Mouse (Mus musculus) liver, embryonic 14.5 days (tissue): ENCODE data around the gene Cacna1c. TPM values are rescaled to one million over a fixed set of nuclear protein-coding genes. Genes with fewer than 3 reads are reported as not detected.

Source experiments
- ATAC-seq: fragments of 200-750 bp; cut with Nextera tagmentation; 2 replicates; pipeline ENCODE4 v1.8.0; 2017; ENCODE audit warnings: moderate number of reproducible peaks, mild to moderate bottlenecking, moderate library complexity; ENCODE audit not compliant: insufficient read depth
- DNase-seq, 3 experiments: peaks; one replicate each; pipeline ENCODE4 v3.0.0-alpha.2; 2012 to 2013; ENCODE audit warnings: low read depth in 3 of 3, low spot score in 3 of 3
- H3K27ac ChIP-seq: fragments of 300-500 bp; sonication (generic); 2 replicates; pipeline ENCODE4 v1.5.1; 2014; ENCODE audit warnings: moderate library complexity, mild to moderate bottlenecking, control low read depth, inconsistent platforms
- H3K27me3 ChIP-seq: fragments of 300-500 bp; sonication (generic); 2 replicates; pipeline ENCODE4 v1.6.1; 2014; ENCODE audit warnings: mild to moderate bottlenecking, low read length, moderate library complexity; ENCODE audit not compliant: control insufficient read depth, insufficient read depth
- H3K36me3 ChIP-seq: fragments of 300-500 bp; sonication (generic); replicated peaks from 2 replicates; pipeline ENCODE4 v1.6.1; 2014; ENCODE audit warnings: low read depth; ENCODE audit not compliant: control insufficient read depth, insufficient read depth
- H3K4me1 ChIP-seq, 2 experiments: fragments of 200-500 bp in 1 of 2; fragments of 300-500 bp in 1 of 2; sonication (generic) in 1 of 2; replicated peaks; 2 replicates each; pipeline ENCODE4 v1.6.1; 2012 to 2014; ENCODE audit warnings: antibody characterized with exemption in 1 of 2, inconsistent platforms in 1 of 2, low read length in 1 of 2; ENCODE audit not compliant: control insufficient read depth in 2 of 2, insufficient read depth in 2 of 2
- H3K4me2 ChIP-seq: fragments of 300-500 bp; sonication (generic); 2 replicates; pipeline ENCODE4 v1.6.1; 2014; ENCODE audit warnings: low read depth, mild to moderate bottlenecking, control low read depth, moderate library complexity
- H3K4me3 ChIP-seq, 2 experiments: fragments of 200-500 bp in 1 of 2; fragments of 300-500 bp in 1 of 2; sonication (generic) in 1 of 2; 2 replicates each; pipeline ENCODE4 v1.5.1; 2012 to 2014; ENCODE audit warnings: low read depth in 2 of 2, low read length in 2 of 2, mild to moderate bottlenecking in 2 of 2, control low read depth in 1 of 2, inconsistent platforms in 1 of 2, moderate library complexity in 1 of 2; ENCODE audit not compliant: insufficient read depth in 1 of 2
- H3K9ac ChIP-seq: fragments of 300-500 bp; sonication (generic); replicated peaks from 2 replicates; pipeline ENCODE4 v1.6.1; 2014; ENCODE audit warnings: mild to moderate bottlenecking, control low read depth, moderate library complexity
- H3K9me3 ChIP-seq: fragments of 300-500 bp; sonication (generic); 2 replicates; pipeline ENCODE4 v1.6.1; 2016; ENCODE audit warnings: low read length, mixed read lengths; ENCODE audit not compliant: control insufficient read depth
- CTCF ChIP-seq: IDR thresholded peaks from 2 replicates; pipeline ENCODE4 v1.5.1; 2016; ENCODE audit warnings: antibody characterized with exemption, low read depth, control low read depth
- EP300 ChIP-seq: IDR thresholded peaks from 2 replicates; pipeline ENCODE4 v1.6.1; 2016; ENCODE audit warnings: antibody characterized with exemption, low read depth
- WGBS: fragments of 180-500 bp; shearing (Covaris S2); extraction: QIAGEN DNeasy Blood & Tissue Kit; methylation state at CpG from one replicate; pipeline ENCODE4 v1.1.7; 2014; ENCODE audit not compliant: insufficient replicate concordance; 5-methylcytosine and 5-hydroxymethylcytosine counted together
- polyA plus RNA-seq, 2 experiments: library from polyadenylated mRNA; depleted of rRNA in 1 of 2; stranded (reverse) in 1 of 2; unstranded in 1 of 2; fragments of >200 nt; fragmentation: Nextera tagmentation in 1 of 2; extraction: Ambion mirVana in 1 of 2; gene quantifications; 2 replicates each; pipeline versions ENCODE4 v1.2.1 to v1.2.3; 2012 to 2014

Gene Cacna1c
- polyA plus RNA-seq, 2 experiments = 0.20 to 0.32 TPM

GRCm38 (mm10) chr6:118678031-118678430 lies 518.2 kb downstream of the Cacna1c start:
- DNase-seq (no peak), ATAC-seq (no peak)
- H3K4me1 ChIP-seq = no peaks in the 10 kb centered on the region
- no peak overlapping the region for H3K27ac ChIP-seq
- no peaks in the 10 kb centered on the region for H3K9me3 ChIP-seq
- H3K27me3 ChIP-seq = no peaks in the 10 kb centered on the region
- no peak overlapping the region for H3K9ac ChIP-seq
- WGBS = 82% methylated on average over 10 of the region's 10 CpGs
- no peaks in the 10 kb centered on the region for H3K36me3 ChIP-seq
- H3K4me3 ChIP-seq = no peak overlapping the region
- H3K4me2 ChIP-seq = no peak overlapping the region
- TF ChIP-seq EP300 = no peak
- TF ChIP-seq CTCF = no peak

GRCm38 (mm10) chr6:118677306-118677705 lies 518.9 kb downstream of the Cacna1c start:
- no peaks in the 10 kb centered on the region for H3K36me3 ChIP-seq
- 77% methylated on average over 6 of the region's 6 CpGs for WGBS
- H3K4me2 ChIP-seq = no peak overlapping the region
- H3K9ac ChIP-seq = no peak overlapping the region
- H3K27me3 ChIP-seq = no peaks in the 10 kb centered on the region
- no peaks in the 10 kb centered on the region for H3K4me1 ChIP-seq
- TF ChIP-seq CTCF (no peak), EP300 (no peak)
- ATAC-seq = no peak
- no peak for DNase-seq
- H3K27ac ChIP-seq = no peak overlapping the region
- no peak overlapping the region for H3K4me3 ChIP-seq
- no peaks in the 10 kb centered on the region for H3K9me3 ChIP-seq

GRCm38 (mm10) chr6:118674781-118675180 lies 521.4 kb downstream of the Cacna1c start:
- no peak overlapping the region for H3K4me3 ChIP-seq
- H3K27me3 ChIP-seq = no peaks in the 10 kb centered on the region
- ATAC-seq (no peak), DNase-seq (no peak)
- no peak overlapping the region for H3K9ac ChIP-seq
- WGBS = 53% methylated on average over 4 of the region's 4 CpGs
- H3K4me1 ChIP-seq = no peaks in the 10 kb centered on the region
- TF ChIP-seq CTCF (no peak), EP300 (no peak)
- no peak overlapping the region for H3K4me2 ChIP-seq
- no peak overlapping the region for H3K27ac ChIP-seq
- no peaks in the 10 kb centered on the region for H3K36me3 ChIP-seq
- H3K9me3 ChIP-seq = no peaks in the 10 kb centered on the region

- Histone ChIP-seq H3K4me2 (no peak overlapping the region), H3K4me1 (no peaks in the 10 kb centered on the region), H3K9ac (no peak overlapping the region), H3K36me3 (no peaks in the 10 kb centered on the region), H3K9me3 (no peaks in the 10 kb centered on the region), H3K27me3 (no peaks in the 10 kb centered on the region), H3K4me3 (no peak overlapping the region), H3K27ac (no peak overlapping the region)
- DNase-seq (no peak), ATAC-seq (no peak)
- WGBS = 65% methylated on average over 12 of the region's 12 CpGs
- no peak for TF ChIP-seq CTCF
These were observed 522.1 kb downstream of the Cacna1c start for GRCm38 (mm10) chr6:118673974-118674695.

- WGBS = 54% methylated on average over 4 of the region's 4 CpGs
- ATAC-seq = no peak
- no peak for TF ChIP-seq CTCF
- TF ChIP-seq EP300 = no peak
These were observed 542.9 kb downstream of the Cacna1c start for GRCm38 (mm10) chr6:118653331-118653730.

More at GRCm38 (mm10) chr6:118653331-118653730, 542.9 kb downstream of the Cacna1c start:
- H3K36me3 ChIP-seq = no peaks in the 10 kb centered on the region
- H3K9ac ChIP-seq = no peak overlapping the region
- no peak for DNase-seq
- no peak overlapping the region for H3K4me2 ChIP-seq
- H3K27me3 ChIP-seq = no peaks in the 10 kb centered on the region
- H3K9me3 ChIP-seq = no peaks in the 10 kb centered on the region
- 0 out of 4 replicates have a peak, but pooled peaks cover 0 to 1% of the 10 kb centered on the region in 2 experiments for H3K4me1 ChIP-seq
- no peak overlapping the region for H3K4me3 ChIP-seq
- H3K27ac ChIP-seq = no peak overlapping the region
